In the genomic region with DNA sequence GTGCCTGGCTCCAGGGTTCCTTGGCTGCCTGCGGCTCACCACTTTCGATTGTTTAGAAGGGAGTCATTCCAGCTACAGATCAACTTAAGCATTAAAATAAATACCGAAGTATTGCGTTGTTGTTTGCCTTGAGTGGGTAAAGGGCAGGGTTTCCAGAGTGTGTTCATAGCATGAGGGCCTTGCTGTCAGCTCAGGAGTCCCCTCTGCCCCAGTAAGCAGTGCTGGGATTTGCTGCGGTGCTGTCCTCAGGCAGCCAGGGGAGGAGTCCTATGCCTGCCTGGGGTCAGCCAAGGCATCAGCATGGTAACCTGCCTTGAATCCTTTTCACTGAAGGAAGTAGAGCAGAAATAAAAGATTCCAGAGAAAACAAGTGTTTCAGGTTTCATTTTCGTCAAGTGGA, we compare ENCODE assay signal across 13 mouse cellular contexts. TPM values are rescaled to one million over a fixed set of nuclear protein-coding genes. Genes with fewer than 3 reads are reported as not detected.
A peak's percentile ranks its signal among the peaks of the same experiment; 100 is the strongest.
DNase-seq lines count a peak whose midpoint lies in the region; ATAC-seq lines count a peak whose summit lies in the region.
"Had no signal": no experiment of that assay in that cellular context is flagged by ENCODE, and none has a peak within 500 bp of the region (broad histone marks: within the 10 kb centered on the region; RNA-seq: fewer than 3 reads in every experiment).

No protein-coding gene starts in this region.

- no peaks in the 10 kb centered on the region for H3K36me3 ChIP-seq in intestine, embryonic 16.5 days (ENCODE audit: control insufficient read depth, insufficient read depth, low read length)
- H3K36me3 ChIP-seq in intestine, embryonic 15.5 days, result no peaks in the 10 kb centered on the region
- H3K36me3 ChIP-seq in midbrain, embryonic 13.5 days, result no peaks in the 10 kb centered on the region
- H3K36me3 ChIP-seq: heart, embryonic 15.5 days had no signal

- 65% methylated on average over 6 of the region's 6 CpGs for WGBS in intestine, embryonic 16.5 days
- 67% methylated on average over 6 of the region's 6 CpGs for WGBS in intestine, embryonic 15.5 days
- 82% methylated on average over 6 of the region's 6 CpGs for WGBS in midbrain, embryonic 13.5 days

- DNase-seq in NIH3T3 (ENCODE audit: low read depth), result peak; percentile 31
- DNase-seq in kidney, postnatal 10 days, result peak; percentile 52
- peak; percentile 62 to 84 for DNase-seq in lung, postnatal 4 days
- DNase-seq in left cerebral cortex, postnatal 4 days, result no peak
- no peak for DNase-seq in B cell, adult 2 months

- no peaks in the 10 kb centered on the region for H3K9me3 ChIP-seq in intestine, embryonic 16.5 days (ENCODE audit: control insufficient read depth, low read length)
- no peaks in the 10 kb centered on the region for H3K9me3 ChIP-seq in intestine, embryonic 15.5 days
- H3K9me3 ChIP-seq in midbrain, embryonic 13.5 days, result no peaks in the 10 kb centered on the region
- H3K9me3 ChIP-seq: heart, embryonic 15.5 days had no signal

- no peak overlapping the region for H3K27ac ChIP-seq in intestine, embryonic 16.5 days (ENCODE audit: low read length)
- no peak overlapping the region for H3K27ac ChIP-seq in intestine, embryonic 15.5 days
- no peak overlapping the region for H3K27ac ChIP-seq in midbrain, embryonic 13.5 days
- H3K27ac ChIP-seq: heart, embryonic 15.5 days had no signal

- no peak for ATAC-seq in intestine, embryonic 16.5 days
- ATAC-seq in intestine, embryonic 15.5 days, result no peak
- ATAC-seq in midbrain, embryonic 13.5 days, result no peak
- ATAC-seq: CD4-positive, CD25-positive, alpha-beta regulatory T cell, adult 4 months; forebrain, embryonic 16.5 days; midbrain, embryonic 16.5 days had no signal

- no peak overlapping the region for H3K4me3 ChIP-seq in intestine, embryonic 16.5 days (ENCODE audit: low read length)
- no peak overlapping the region for H3K4me3 ChIP-seq in intestine, embryonic 15.5 days (replicated peaks)
- H3K4me3 ChIP-seq in midbrain, embryonic 13.5 days (replicated peaks), result no peak overlapping the region
- H3K4me3 ChIP-seq: heart, embryonic 15.5 days had no signal

- intact Hi-C loops in left cerebral cortex, postnatal 4 days (cut with DNase I), result no loop called here

- H3K4me2 ChIP-seq in intestine, embryonic 16.5 days (ENCODE audit: low read depth, low read length), result no peak overlapping the region
- no peak overlapping the region for H3K4me2 ChIP-seq in intestine, embryonic 15.5 days (replicated peaks)
- no peak overlapping the region for H3K4me2 ChIP-seq in midbrain, embryonic 13.5 days (replicated peaks)
- H3K4me2 ChIP-seq: heart, embryonic 15.5 days had no signal

- H3K9ac ChIP-seq in intestine, embryonic 16.5 days (ENCODE audit: low read depth, low read length), result 0 out of 2 replicates have a peak overlapping the region, but pooled peaks have one; percentile 20
- H3K9ac ChIP-seq in intestine, embryonic 15.5 days, result no peak overlapping the region
- H3K9ac ChIP-seq in midbrain, embryonic 13.5 days (replicated peaks), result no peak overlapping the region
- H3K9ac ChIP-seq: heart, embryonic 15.5 days had no signal

- H3K4me1 ChIP-seq in intestine, embryonic 16.5 days (ENCODE audit: control insufficient read depth, insufficient read depth, low read length), result peaks cover 21% of the 10 kb centered on the region
- peaks cover 19% of the 10 kb centered on the region for H3K4me1 ChIP-seq in intestine, embryonic 15.5 days (replicated peaks)
- H3K4me1 ChIP-seq in midbrain, embryonic 13.5 days (replicated peaks), result 0 out of 2 replicates have a peak, but pooled peaks cover 3% of the 10 kb centered on the region

- no peaks in the 10 kb centered on the region for H3K27me3 ChIP-seq in intestine, embryonic 16.5 days (replicated peaks; ENCODE audit: control insufficient read depth, insufficient read depth, low read length)
- H3K27me3 ChIP-seq in intestine, embryonic 15.5 days (replicated peaks), result no peaks in the 10 kb centered on the region
- H3K27me3 ChIP-seq in midbrain, embryonic 13.5 days, result no peaks in the 10 kb centered on the region
- H3K27me3 ChIP-seq: heart, embryonic 15.5 days had no signal

RNA-seq across cellular contexts. Expression of a gene that starts 18.6 kb away (rescaled TPM):
- 15.4 and 19.8 TPM in 2 replicates for polyA plus RNA-seq in intestine, embryonic 16.5 days (2015; fragmentation: Nextera tagmentation; extraction: Ambion mirVana)
- polyA plus RNA-seq in intestine, embryonic 15.5 days (2015; fragmentation: Nextera tagmentation; extraction: Ambion mirVana), result 11.0 and 13.9 TPM in 2 replicates
- total RNA-seq in left cerebral cortex, postnatal 4 days (2021), result 1 to 10 TPM; 7.9 to 8.1 TPM
- 0.99 and 1.3 TPM in 2 replicates for polyA plus RNA-seq in midbrain, embryonic 13.5 days (2015; fragmentation: Nextera tagmentation; extraction: Ambion mirVana)

RNA-seq across cellular contexts. Expression of a gene that starts 33.1 kb away (rescaled TPM):
- polyA plus RNA-seq in intestine, embryonic 16.5 days (2015; fragmentation: Nextera tagmentation; extraction: Ambion mirVana), result 27.5 and 30.5 TPM in 2 replicates
- 33.3 and 37.5 TPM in 2 replicates for polyA plus RNA-seq in intestine, embryonic 15.5 days (2015; fragmentation: Nextera tagmentation; extraction: Ambion mirVana)
- total RNA-seq in left cerebral cortex, postnatal 4 days (2021), result 10 to 100 TPM; 50.0 to 61.8 TPM
- polyA plus RNA-seq in midbrain, embryonic 13.5 days (2015; fragmentation: Nextera tagmentation; extraction: Ambion mirVana), result 60.2 and 60.6 TPM in 2 replicates

RNA-seq across cellular contexts. Expression of a gene that starts 40.0 kb away (rescaled TPM):
- polyA plus RNA-seq in intestine, embryonic 16.5 days (2015; fragmentation: Nextera tagmentation; extraction: Ambion mirVana), result 0.60 and 0.65 TPM in 2 replicates
- 0.97 and 1.2 TPM in 2 replicates for polyA plus RNA-seq in intestine, embryonic 15.5 days (2015; fragmentation: Nextera tagmentation; extraction: Ambion mirVana)
- total RNA-seq in left cerebral cortex, postnatal 4 days (2021), result 10 to 100 TPM; 95.0 to 98.1 TPM
- polyA plus RNA-seq in midbrain, embryonic 13.5 days (2015; fragmentation: Nextera tagmentation; extraction: Ambion mirVana), result 0.93 and 1.0 TPM in 2 replicates

RNA-seq across cellular contexts. Expression of a gene that starts 52.3 kb away (rescaled TPM):
- polyA plus RNA-seq in intestine, embryonic 16.5 days (2015; fragmentation: Nextera tagmentation; extraction: Ambion mirVana), result 185 and 199 TPM in 2 replicates
- 198 and 201 TPM in 2 replicates for polyA plus RNA-seq in intestine, embryonic 15.5 days (2015; fragmentation: Nextera tagmentation; extraction: Ambion mirVana)
- 100 to 1,000 TPM; 166 to 181 TPM for total RNA-seq in left cerebral cortex, postnatal 4 days (2021)
- 227 and 229 TPM in 2 replicates for polyA plus RNA-seq in midbrain, embryonic 13.5 days (2015; fragmentation: Nextera tagmentation; extraction: Ambion mirVana)

RNA-seq across cellular contexts. Expression of a gene that starts 56.3 kb away (rescaled TPM):
- 0.20 TPM in 1 of 2 replicates, not detected in the other for polyA plus RNA-seq in intestine, embryonic 16.5 days (2015; fragmentation: Nextera tagmentation; extraction: Ambion mirVana)
- polyA plus RNA-seq in intestine, embryonic 15.5 days (2015; fragmentation: Nextera tagmentation; extraction: Ambion mirVana), result 0.13 TPM in 1 of 2 replicates, not detected in the other
- total RNA-seq in left cerebral cortex, postnatal 4 days (2021), result under 1 TPM in 1 of 2 experiments, not detected in 1; 0.28 TPM
- polyA plus RNA-seq in midbrain, embryonic 13.5 days (2015; fragmentation: Nextera tagmentation; extraction: Ambion mirVana), result not detected in 2 replicates
- polyA plus RNA-seq: CD4-positive, CD25-positive, alpha-beta regulatory T cell, adult 4 months; embryonic facial prominence, embryonic 11.5 days; forebrain, embryonic 16.5 days; midbrain, embryonic 16.5 days had no signal

Comparison
In these comparisons a context has a peak if more than half of its experiments do, and no peak if none do; other contexts are left out.
1. DNase-seq: peak in NIH3T3 (single experiment), kidney, postnatal 10 days (single experiment) and lung, postnatal 4 days (2 of 2); none in left cerebral cortex, postnatal 4 days (single experiment) and B cell, adult 2 months (0 of 2).